Mouse (Mus musculus): ENCODE results near the gene Rpl29. TPM values are rescaled to one million over a fixed set of nuclear protein-coding genes. Genes with fewer than 3 reads are reported as not detected.
A peak's percentile ranks its signal among the peaks of the same experiment; 100 is the strongest.

Rpl29 gene
- polyA plus RNA-seq, 1 experiment = 521 TPM

DNA sequence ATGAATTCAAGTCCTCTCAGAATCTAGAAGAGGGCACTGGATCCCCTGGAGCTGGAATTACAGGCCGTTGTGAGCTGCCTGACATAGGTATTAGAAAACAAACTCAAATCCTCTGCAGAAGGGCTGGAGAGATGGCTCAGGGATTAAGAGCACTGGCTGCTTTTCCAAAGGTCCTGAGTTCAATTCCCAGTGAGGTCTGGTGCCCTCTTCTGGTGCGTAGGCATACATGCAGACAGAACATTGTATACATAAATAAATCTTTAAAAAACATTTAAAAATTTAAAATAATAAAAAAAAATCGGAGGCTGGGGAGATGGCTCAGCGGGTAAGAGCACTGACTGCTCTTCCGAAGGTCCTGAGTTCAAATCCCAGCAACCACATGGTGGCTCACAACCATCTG is 13.4 kb downstream of the Rpl29 start:
- 0 out of 2 replicates have a peak, but pooled peaks have one; percentile 22 for TF ChIP-seq CTCF (conservative IDR thresholded peaks at IDR 0.05; ENCODE audit: insufficient read depth, insufficient read length, low read depth, low read length)
- no peak for TF ChIP-seq POLR2A (IDR thresholded peaks at IDR 0.05; ENCODE audit: low read depth, low read length)
- H3K36me3 ChIP-seq (ENCODE audit: control insufficient read depth, insufficient read depth, low read length) = no peaks in the 10 kb centered on the region
- H3K27me3 ChIP-seq (replicated peaks; ENCODE audit: control insufficient read depth, insufficient read depth, low read length) = no peaks in the 10 kb centered on the region
- no peak overlapping the region for H3K4me3 ChIP-seq (ENCODE audit: insufficient read depth, low read depth, low read length)
- no peak overlapping the region for H3K27ac ChIP-seq (ENCODE audit: insufficient read depth, low read depth, low read length)
- H3K4me1 ChIP-seq (ENCODE audit: control insufficient read depth, insufficient read depth, low read length) = peaks cover 18% of the 10 kb centered on the region; the same call in 1 of the 2 replicates
- DNase-seq = no peak
- 84% methylated on average over 5 of the region's 5 CpGs for WGBS

DNA sequence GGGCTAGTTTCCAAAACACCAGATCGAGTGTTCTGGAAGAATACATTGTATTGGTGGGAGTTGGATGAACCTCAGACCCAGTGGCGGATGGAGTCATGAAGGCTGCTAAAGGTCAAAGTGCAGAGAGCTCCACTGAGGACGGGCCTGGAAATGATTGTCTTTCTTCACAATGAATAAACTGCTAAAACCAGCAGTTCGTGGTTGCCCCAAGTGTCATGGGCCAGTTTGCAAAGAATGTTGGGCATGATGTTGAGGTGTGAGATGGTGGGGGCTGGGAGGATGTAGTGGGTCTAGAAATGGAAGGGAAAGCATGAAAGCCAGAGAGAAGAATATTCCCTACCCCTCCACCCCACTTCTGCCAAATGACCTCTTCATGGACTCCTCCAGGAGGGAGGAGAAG is 15.6 kb downstream of the Rpl29 start:
- no peaks in the 10 kb centered on the region for H3K36me3 ChIP-seq (ENCODE audit: control insufficient read depth, insufficient read depth, low read length)
- peak; percentile 87 for DNase-seq
- WGBS = 58% methylated on average over 4 of the region's 4 CpGs
- peaks cover 19% of the 10 kb centered on the region for H3K4me1 ChIP-seq (ENCODE audit: control insufficient read depth, insufficient read depth, low read length)
- H3K4me3 ChIP-seq (ENCODE audit: insufficient read depth, low read depth, low read length) = no peak overlapping the region
- H3K27me3 ChIP-seq (replicated peaks; ENCODE audit: control insufficient read depth, insufficient read depth, low read length) = no peaks in the 10 kb centered on the region
- peak overlapping the region; percentile 75 for H3K27ac ChIP-seq (ENCODE audit: insufficient read depth, low read depth, low read length)
- no peak for TF ChIP-seq CTCF (conservative IDR thresholded peaks at IDR 0.05; ENCODE audit: insufficient read depth, insufficient read length, low read depth, low read length)
- no peak for TF ChIP-seq POLR2A (IDR thresholded peaks at IDR 0.05; ENCODE audit: low read depth, low read length)

DNA sequence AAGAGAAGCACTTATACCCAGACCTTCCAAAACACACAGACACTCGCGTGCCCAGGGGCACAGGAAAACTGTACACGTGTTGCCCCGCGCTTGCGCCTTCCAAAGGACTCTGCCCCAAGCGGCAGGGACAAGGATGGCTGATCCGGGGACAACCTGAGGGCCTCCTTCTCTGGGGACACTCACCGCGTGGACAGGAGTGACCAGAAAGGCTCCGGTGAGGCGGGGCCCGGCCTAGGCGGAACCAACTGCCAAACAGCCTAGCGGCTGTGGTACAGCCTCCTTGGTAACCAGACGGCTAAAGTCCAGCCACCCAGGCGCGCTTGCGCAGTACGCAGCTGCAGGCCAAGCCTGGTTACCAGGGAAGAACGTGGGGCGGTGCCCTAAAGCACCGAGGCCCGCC is 18.1 kb downstream of the Rpl29 start, which contains the start of the genes Abhd14b and Abhd14a:
TSS of gene Abhd14b (plus strand) at position 112 of the 400 bp plus-strand sequence.
TSS of gene Abhd14a (minus strand) at position 331 of the 400 bp plus-strand sequence.
- Histone ChIP-seq H3K36me3 (ENCODE audit: control insufficient read depth, insufficient read depth, low read length) (no peaks in the 10 kb centered on the region), H3K27ac (ENCODE audit: insufficient read depth, low read depth, low read length) (peak within 1 kb of the TSS; percentile 97), H3K27me3 (replicated peaks; ENCODE audit: control insufficient read depth, insufficient read depth, low read length) (no peaks in the 10 kb centered on the region), H3K4me3 (ENCODE audit: insufficient read depth, low read depth, low read length) (peak within 1 kb of the TSS; percentile 82), H3K4me1 (ENCODE audit: control insufficient read depth, insufficient read depth, low read length) (peaks cover 27% of the 10 kb centered on the region)
- peak; percentile 37 for TF ChIP-seq POLR2A (IDR thresholded peaks at IDR 0.05; ENCODE audit: low read depth, low read length)
- peak; percentile 56 for TF ChIP-seq CTCF (conservative IDR thresholded peaks at IDR 0.05; ENCODE audit: insufficient read depth, insufficient read length, low read depth, low read length)
- peak; percentile 99 for DNase-seq
- under 1% methylated on average over 24 of the region's 24 CpGs for WGBS

DNA sequence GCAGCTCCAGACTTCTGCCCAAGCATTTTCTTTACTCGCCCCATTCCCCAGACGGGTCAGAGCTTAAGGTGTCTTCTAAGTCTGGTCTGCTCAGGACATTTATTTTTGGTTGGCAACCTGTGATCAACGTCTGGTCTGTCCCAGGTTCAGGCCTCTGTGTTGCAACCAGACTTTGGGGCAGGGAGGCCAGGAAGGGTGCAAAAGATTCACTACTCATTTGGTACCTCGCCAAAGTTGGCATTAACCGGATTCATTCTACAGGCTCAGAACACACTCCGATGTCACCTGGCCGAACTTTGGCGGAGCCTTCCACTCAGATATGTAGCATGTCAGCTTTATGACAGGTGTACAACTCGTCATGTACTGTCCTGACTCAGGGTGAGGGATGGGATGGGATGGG is 18.7 kb downstream of the Rpl29 start:
- Histone ChIP-seq H3K27ac (ENCODE audit: insufficient read depth, low read depth, low read length) (peak overlapping the region; percentile 87), H3K27me3 (replicated peaks; ENCODE audit: control insufficient read depth, insufficient read depth, low read length) (no peaks in the 10 kb centered on the region), H3K4me1 (ENCODE audit: control insufficient read depth, insufficient read depth, low read length) (peaks cover 30% of the 10 kb centered on the region), H3K4me3 (ENCODE audit: insufficient read depth, low read depth, low read length) (peak overlapping the region; percentile 82), H3K36me3 (ENCODE audit: control insufficient read depth, insufficient read depth, low read length) (no peaks in the 10 kb centered on the region)
- peak; percentile 63 for DNase-seq
- TF ChIP-seq POLR2A (IDR thresholded peaks at IDR 0.05; ENCODE audit: low read depth, low read length) = no peak
- TF ChIP-seq CTCF (conservative IDR thresholded peaks at IDR 0.05; ENCODE audit: insufficient read depth, insufficient read length, low read depth, low read length) = no peak
- WGBS = 22% methylated on average over 9 of the region's 9 CpGs

DNA sequence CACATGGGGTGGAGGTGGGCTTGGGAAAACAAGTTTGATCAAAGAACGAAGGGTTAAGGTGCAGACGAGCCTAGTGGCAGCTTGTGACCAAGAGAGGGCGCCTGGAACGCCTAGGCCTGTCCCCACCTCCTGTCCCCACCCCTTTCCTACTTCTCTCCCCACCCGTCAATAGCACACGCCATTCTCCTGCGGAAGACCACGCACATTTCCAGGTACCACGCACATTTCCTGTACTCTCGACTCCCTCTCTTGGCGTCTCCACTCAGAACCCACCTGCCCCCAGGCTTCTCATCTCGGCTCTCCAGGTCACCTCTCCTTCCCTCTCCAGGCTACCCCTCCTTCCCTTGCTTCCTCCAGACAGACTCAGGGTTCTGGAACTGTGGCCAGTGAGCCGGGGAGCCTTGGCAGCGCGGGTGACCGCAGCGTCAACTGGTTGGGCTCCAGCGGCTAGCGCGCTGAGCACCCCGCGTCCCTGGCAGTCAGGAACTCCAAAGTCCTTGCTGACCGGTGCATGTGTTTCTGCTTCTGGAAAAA is 19.3 kb downstream of the Rpl29 start:
- peak; percentile 89 for DNase-seq
- H3K27me3 ChIP-seq (replicated peaks; ENCODE audit: control insufficient read depth, insufficient read depth, low read length) = no peaks in the 10 kb centered on the region
- peak; percentile 85 for TF ChIP-seq POLR2A (IDR thresholded peaks at IDR 0.05; ENCODE audit: low read depth, low read length)
- TF ChIP-seq CTCF (conservative IDR thresholded peaks at IDR 0.05; ENCODE audit: insufficient read depth, insufficient read length, low read depth, low read length) = peak; percentile 80
- H3K4me3 ChIP-seq (ENCODE audit: insufficient read depth, low read depth, low read length) = peak overlapping the region; percentile 82
- H3K4me1 ChIP-seq (ENCODE audit: control insufficient read depth, insufficient read depth, low read length) = peaks cover 30% of the 10 kb centered on the region
- H3K27ac ChIP-seq (ENCODE audit: insufficient read depth, low read depth, low read length) = peak overlapping the region; percentile 97
- no peaks in the 10 kb centered on the region for H3K36me3 ChIP-seq (ENCODE audit: control insufficient read depth, insufficient read depth, low read length)
- WGBS = under 1% methylated on average over 23 of the region's 23 CpGs

DNA sequence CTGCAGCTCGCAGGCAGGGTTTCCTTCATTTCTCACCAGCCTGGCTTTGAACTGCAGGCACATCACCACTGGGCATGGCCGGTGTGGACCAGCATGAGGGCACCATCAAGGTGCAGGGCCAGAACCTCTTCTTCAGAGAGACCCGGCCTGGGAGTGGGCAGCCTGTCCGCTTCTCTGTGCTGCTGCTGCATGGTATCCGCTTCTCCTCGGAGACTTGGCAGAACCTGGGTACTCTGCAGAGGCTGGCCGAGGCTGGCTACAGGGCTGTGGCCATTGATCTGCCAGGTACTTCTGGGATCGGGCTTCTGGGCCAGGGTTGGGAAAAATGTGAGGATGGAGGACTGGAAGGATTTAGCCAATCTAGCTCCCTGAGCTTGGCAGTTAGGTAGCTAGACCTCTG is 20.7 kb downstream of the Rpl29 start:
- H3K27ac ChIP-seq (ENCODE audit: insufficient read depth, low read depth, low read length) = peak overlapping the region; percentile 97
- no peaks in the 10 kb centered on the region for H3K36me3 ChIP-seq (ENCODE audit: control insufficient read depth, insufficient read depth, low read length)
- TF ChIP-seq CTCF (conservative IDR thresholded peaks at IDR 0.05; ENCODE audit: insufficient read depth, insufficient read length, low read depth, low read length) (no peak), POLR2A (IDR thresholded peaks at IDR 0.05; ENCODE audit: low read depth, low read length) (no peak)
- H3K27me3 ChIP-seq (replicated peaks; ENCODE audit: control insufficient read depth, insufficient read depth, low read length) = no peaks in the 10 kb centered on the region
- peaks cover 36% of the 10 kb centered on the region for H3K4me1 ChIP-seq (ENCODE audit: control insufficient read depth, insufficient read depth, low read length)
- peak overlapping the region; percentile 82 for H3K4me3 ChIP-seq (ENCODE audit: insufficient read depth, low read depth, low read length)
- 59% methylated on average over 8 of the region's 8 CpGs for WGBS
- DNase-seq = no peak

DNA sequence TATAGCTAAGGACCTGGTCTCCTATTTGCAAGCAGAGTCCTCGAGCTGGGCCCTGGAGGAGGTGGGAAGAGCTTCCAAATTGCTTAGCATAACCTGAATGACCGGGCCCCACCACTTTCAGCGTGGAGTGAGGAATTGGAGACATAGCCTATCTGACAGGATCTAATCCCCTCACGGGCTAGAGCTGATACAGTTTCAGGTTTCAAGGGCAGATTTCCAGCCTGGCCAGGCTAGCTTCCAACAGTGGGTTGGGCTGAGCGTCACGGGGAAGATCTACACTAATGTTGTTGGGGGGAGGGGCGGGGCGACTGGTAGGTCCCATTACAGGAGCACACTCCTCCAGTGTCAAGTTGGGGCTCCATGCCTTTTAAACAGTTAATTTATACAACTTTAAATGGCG is 21.4 kb downstream of the Rpl29 start:
- Histone ChIP-seq H3K4me3 (ENCODE audit: insufficient read depth, low read depth, low read length) (peak overlapping the region; percentile 82), H3K27ac (ENCODE audit: insufficient read depth, low read depth, low read length) (peak overlapping the region; percentile 97)
- peak; percentile 93 for DNase-seq

More for the DNA sequence above, 21.4 kb downstream of the Rpl29 start:
- TF ChIP-seq POLR2A (IDR thresholded peaks at IDR 0.05; ENCODE audit: low read depth, low read length) (no peak), CTCF (conservative IDR thresholded peaks at IDR 0.05; ENCODE audit: insufficient read depth, insufficient read length, low read depth, low read length) (no peak)
- Histone ChIP-seq H3K4me1 (ENCODE audit: control insufficient read depth, insufficient read depth, low read length) (peaks cover 29% of the 10 kb centered on the region), H3K27me3 (replicated peaks; ENCODE audit: control insufficient read depth, insufficient read depth, low read length) (no peaks in the 10 kb centered on the region), H3K36me3 (ENCODE audit: control insufficient read depth, insufficient read depth, low read length) (no peaks in the 10 kb centered on the region)
- 20% methylated on average over 9 of the region's 9 CpGs for WGBS
